Mouse (Mus musculus) frontal cortex, adult 2 months (tissue): ENCODE results near the gene 4933414I15Rik. TPM values are rescaled to one million over a fixed set of nuclear protein-coding genes. Genes with fewer than 3 reads are reported as not detected.

Experiments
- polyA plus RNA-seq: library from polyadenylated mRNA; depleted of rRNA; stranded (reverse); fragments of >200 nt; gene quantifications from 2 replicates; pipeline ENCODE4 v1.2.3, GENCODE M21; 2012; rRNA removed

The 4933414I15Rik gene
- polyA plus RNA-seq, 1 experiment = not detected

Other genes with a start within 250 kb of the 4933414I15Rik start
- gene Zfp354c, start 116.0 kb downstream of the 4933414I15Rik start, polyA plus RNA-seq = 17.3 and 22.2 TPM in 2 replicates
- 1.9 TPM in 2 replicates for gene Zfp879, start 102.2 kb downstream of the 4933414I15Rik start, polyA plus RNA-seq
- 0.04 TPM in 1 of 2 replicates, not detected in the other for gene Grm6, start 93.1 kb downstream of the 4933414I15Rik start, polyA plus RNA-seq
- 5.6 and 6.0 TPM in 2 replicates for gene Zfp454, start 56.1 kb downstream of the 4933414I15Rik start, polyA plus RNA-seq
- 16.1 and 19.2 TPM in 2 replicates for gene Zfp2, start 27.6 kb downstream of the 4933414I15Rik start, polyA plus RNA-seq
- 2.6 and 2.8 TPM in 2 replicates for gene Zfp354b, start 12.1 kb downstream of the 4933414I15Rik start, polyA plus RNA-seq
- not detected in 2 replicates for gene Prop1, start 10.0 kb upstream of the 4933414I15Rik start, polyA plus RNA-seq
- gene Olfr1378, start 22.8 kb upstream of the 4933414I15Rik start, polyA plus RNA-seq = not detected in 2 replicates
- not detected in 2 replicates for gene Olfr1377, start 38.2 kb upstream of the 4933414I15Rik start, polyA plus RNA-seq
- not detected in 2 replicates for gene Olfr51, start 59.8 kb upstream of the 4933414I15Rik start, polyA plus RNA-seq
- not detected in 2 replicates for gene Olfr54, start 70.5 kb upstream of the 4933414I15Rik start, polyA plus RNA-seq
- not detected in 2 replicates for gene Olfr1375, start 104.3 kb upstream of the 4933414I15Rik start, polyA plus RNA-seq
- gene Zfp354a, start 115.5 kb upstream of the 4933414I15Rik start, polyA plus RNA-seq = 9.8 and 12.5 TPM in 2 replicates